Mouse (Mus musculus) B cell, adult 2 months (primary cell): ENCODE results near the gene Hist2h2aa2.
"Not testable (repeated sequence)": the region's sequence is repeated elsewhere in the genome, so short reads cannot be mapped to it uniquely, and the experiment has no call there.

Source experiments
- DNase-seq, 2 experiments: peaks; one replicate each; pipeline ENCODE4 v3.0.0; 2022

The Hist2h2aa2 gene

DNA sequence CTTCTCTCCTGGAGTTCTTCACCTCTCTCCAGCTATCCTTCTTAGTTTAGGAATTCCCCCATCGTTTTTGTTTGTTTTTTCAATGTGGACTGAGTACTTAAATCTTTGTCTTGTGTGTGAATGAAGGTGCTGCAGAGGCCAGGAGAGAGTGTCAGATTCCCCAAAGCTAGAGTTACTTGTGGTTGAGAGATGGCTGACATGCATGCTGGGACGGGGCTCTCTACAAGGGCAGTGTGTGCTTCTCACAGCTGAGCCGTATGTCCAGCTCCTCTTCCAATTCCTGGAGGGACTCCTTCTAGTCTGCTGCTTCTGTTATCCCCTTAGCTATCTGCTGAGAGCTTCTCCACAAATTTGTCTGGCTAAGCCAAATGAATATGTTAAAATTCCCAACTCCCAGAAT, 4.2 kb downstream of the Hist2h2aa2 start:
- no peak for DNase-seq

DNA sequence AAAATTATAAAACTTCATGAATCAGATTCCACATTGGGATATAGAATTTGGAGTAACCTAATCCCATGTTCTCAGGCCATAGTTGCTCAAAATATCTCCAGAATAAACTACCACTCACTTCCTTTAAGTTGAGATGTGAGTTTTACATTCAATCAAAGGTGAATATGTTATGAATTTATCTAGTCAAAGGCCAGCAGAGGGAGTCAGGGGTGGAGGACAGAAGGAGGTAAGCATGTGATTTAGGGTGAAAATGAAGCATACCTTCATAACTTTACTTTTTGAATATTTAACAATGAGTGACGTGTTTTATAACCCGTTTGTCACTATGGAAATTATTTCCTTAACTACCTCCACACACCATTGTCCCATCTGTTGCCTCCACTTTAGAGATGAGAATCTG, 5.2 kb downstream of the Hist2h2aa2 start:
- peak in 1 of 2 experiments; percentile 23 for DNase-seq

DNA sequence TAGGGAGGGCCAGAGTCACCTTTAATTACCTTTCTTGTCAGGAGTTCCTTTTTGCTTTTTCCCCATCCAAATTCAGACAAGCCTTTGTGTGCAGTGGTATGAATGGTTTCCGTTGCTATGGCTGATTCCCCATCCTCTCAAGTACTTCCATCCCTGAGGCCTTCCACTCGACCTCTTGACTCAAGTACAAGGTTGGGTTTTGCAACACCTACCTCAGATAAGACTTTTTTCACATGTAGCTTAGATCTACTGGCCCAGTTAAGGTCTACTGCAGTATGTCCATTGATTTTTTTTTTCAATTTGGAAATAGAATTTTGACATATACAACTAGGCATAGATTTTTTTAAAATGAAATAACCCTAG, 8.3 kb downstream of the Hist2h2aa2 start:
- no peak for DNase-seq

DNA sequence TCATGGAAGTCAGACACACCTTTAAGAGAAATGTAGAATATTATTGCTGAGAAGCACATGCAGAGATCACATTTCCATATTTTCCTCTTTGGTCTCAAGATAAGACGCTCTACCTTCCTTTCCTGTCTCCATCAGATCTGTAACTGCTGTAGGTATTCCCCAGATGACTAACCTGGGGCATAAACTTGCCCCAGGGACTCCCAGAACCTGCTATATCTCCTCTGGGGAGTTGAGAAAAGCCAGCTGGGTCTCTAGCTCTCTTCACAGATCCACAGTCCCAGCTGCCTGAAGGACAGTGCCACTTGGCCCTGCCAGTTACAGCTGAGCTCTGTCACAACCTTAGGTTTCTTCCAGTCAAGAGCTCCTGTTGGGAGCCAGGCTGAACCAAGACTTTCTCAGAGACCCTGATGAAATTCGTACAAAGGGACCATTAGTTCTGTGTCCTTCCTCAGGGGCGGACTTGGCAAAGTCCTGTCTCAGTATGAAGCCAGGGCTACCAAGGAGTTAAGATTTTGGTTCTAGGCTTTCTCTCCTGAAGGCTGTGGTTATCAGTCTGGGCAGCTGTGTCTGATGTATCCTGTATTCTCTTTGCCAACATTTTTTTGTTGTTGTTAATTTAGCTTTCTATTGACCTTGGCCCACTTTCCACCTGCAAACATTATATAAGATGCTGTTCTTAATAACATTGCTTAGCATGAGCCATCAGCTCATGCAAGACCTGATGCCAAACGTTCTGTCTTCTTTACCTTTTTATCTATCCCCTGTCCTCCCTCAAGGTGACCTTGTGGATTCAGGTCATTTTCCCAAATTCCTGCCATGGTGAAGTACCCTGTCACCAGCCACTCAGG, 8.9 kb downstream of the Hist2h2aa2 start:
- no peak for DNase-seq

DNA sequence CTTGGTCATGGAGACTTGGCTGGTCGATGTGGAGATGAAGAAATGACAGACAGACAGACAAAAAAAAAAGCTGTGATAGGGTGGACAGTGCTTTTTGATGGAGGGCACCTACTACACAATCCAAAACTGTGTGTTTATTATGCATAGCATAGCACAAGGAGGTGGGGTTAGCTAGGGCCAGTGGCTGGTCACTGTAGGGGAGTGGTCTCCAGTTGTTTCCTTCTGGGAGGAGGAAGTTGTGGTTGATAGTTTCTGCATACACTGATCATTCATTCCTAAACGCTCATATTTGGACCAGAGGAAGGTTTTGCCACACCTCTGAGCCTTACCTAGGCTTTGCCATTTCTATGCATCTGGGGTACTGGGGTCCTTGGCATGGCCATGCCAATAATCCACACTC, 9.7 kb downstream of the Hist2h2aa2 start:
- DNase-seq = no peak

DNA sequence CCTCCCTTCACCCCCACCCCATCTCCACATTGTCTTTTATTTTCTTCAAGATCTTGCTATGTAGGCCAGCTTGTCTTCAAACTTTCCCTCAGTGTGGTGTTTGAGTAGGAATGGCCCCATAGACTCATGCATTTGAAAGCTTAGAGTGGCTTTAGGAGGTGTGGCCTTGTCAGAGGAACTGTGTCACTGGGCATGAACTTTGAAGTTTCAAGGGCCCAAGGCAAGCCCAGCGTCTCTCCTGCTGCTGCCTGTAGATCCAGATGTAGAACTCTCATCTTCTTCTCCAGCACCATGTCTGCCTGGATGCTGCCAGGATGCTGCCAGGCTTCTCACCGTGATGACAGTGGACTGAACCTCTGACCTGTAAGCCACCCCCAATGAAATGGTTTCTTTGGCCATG, 11.2 kb downstream of the Hist2h2aa2 start:
- no peak for DNase-seq

DNA sequence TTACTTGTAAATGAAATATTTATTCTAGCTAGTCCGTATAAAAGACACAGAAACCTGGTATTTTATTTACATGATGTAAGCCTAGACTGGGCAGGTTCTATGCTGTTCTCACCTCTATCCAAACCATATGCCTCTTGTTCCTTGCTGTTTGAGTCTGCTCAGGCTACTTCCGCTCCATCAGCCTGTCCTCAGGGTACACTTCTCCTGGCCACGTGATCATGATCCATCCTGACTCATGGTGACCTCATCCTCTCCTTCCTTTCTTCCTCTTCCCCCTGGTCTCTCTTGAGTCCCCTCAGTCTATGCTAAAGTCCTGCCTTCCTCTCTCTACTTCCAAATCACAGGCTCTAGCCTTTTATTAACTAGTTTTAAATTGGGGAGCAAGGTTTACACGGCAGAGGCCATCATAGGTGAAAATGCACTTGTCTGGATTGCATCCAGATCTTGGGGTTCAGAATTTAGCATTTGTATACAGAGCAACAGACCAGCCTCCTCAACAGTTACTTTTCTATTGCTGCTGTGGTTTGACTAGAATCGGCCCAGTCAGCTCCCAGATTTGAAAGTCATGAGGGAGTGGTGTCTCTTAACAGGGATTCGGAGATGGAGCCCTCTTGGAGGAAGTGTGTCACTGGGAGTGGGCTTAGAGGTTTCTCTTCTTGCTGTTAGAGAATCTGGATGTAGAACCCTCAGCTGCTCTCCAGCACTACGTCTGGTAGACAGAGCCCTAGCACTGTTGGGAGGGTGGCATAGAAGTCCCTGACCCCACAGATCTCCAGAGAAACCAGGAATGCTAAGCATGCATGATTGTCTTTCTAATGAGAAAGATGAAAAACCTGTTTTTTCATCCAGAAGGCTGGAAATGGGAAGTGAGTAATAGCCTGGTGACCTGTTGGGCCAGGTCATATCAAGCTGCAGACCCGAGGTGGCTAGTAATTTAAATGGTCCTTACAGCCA, 13.1 kb downstream of the Hist2h2aa2 start:
- DNase-seq = no peak

DNA sequence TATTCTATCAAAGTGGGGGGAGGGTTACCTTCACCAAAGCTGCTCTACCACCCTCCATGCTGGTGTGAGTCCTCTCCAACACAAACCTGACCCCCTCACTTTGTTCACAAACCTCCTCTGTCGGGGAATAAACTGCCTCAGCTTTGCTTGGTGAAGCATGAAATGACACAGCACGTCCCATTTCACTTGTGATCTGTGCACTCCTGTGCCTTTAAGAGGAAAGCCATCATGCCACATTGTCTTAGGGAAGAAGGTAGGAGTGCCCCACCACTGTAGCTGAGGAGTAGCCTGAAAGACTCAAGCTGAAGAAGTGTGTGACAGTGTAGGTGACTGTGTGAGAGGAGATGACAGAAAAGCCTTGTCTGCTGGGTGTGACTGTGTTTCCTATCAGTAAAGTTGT, 14.7 kb downstream of the Hist2h2aa2 start:
- DNase-seq = no peak

DNA sequence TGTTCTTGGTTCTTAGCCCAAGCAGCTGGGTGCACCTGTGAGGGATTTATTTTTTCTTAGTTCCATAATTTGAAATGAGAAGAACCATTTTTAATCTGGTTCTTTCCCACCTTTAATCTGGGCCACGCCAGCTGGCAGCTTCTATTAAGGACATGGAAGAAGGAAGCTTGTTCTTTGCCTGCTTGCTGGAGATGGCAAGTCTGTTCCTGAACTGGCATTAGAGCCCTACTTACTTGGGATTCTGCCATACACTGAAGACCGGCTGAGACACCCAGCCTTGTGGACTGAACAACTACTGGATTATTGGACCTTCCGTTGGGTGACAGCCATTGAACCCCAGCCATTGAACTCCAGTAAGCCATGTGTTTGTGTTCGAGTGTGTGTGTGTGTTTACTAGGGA, 17.3 kb downstream of the Hist2h2aa2 start:
- no peak for DNase-seq

DNA sequence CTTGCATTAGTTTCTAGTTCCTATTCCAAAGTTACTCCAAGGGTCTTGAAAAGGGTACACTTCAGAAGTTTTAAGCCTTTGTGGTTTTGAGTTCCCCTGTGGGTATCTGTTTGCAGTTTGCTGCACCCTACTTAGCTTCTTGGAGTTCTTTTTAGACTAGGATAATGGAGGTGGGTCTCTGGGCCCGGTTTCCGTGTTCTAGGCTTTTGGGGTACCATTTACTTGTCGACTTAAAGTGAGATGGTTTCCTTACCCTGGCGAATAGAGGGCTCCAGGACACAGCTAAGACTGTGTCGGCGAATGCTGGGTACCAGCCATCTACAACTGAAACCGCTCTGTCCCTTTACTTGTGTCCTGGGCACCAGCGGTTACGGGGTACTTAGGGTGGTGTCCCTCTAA, 18.4 kb downstream of the Hist2h2aa2 start:
- DNase-seq = no peak

DNA sequence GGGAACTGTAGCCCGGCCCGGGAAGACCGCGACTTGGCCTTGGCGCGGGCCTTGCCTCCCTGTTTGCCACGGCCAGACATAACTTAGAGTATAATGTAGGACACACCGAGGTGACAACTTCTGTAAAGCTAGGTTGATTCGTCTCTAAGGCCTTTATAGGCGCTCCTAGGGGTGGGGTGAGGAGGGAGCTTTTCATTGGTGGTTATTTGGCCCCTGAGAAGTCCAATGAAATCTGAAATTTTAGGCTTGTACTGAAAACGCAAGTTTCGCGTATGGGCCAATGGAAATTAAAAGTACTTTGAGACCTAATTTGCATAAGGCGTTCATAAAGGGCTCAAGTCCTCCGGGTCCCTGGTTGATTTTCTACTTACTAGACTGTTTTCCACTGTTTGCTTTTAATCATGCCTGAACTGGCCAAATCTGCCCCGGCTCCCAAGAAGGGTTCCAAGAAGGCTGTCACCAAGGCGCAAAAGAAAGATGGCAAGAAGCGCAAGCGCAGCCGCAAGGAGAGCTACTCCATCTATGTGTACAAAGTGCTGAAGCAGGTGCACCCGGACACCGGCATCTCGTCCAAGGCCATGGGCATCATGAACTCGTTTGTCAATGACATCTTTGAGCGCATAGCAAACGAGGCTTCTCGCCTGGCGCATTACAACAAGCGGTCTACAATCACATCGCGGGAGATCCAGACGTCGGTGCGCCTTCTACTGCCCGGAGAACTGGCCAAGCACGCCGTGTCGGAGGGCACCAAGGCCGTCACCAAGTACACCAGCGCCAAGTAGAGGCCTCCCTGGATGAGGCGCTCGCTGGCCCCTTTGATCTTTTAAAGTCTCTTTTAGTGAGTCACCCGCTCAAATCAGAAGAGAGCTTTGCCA, 19.1 kb downstream of the Hist2h2aa2 start, which contains the start of the genes Hist2h2ac and Hist2h2be:
Gene Hist2h2ac (minus strand): TSS at position 116 of the 875 bp plus-strand sequence.
Gene Hist2h2be (plus strand): TSS at position 355 of the 875 bp plus-strand sequence.
- DNase-seq = peak; percentile 86 to 89

DNA sequence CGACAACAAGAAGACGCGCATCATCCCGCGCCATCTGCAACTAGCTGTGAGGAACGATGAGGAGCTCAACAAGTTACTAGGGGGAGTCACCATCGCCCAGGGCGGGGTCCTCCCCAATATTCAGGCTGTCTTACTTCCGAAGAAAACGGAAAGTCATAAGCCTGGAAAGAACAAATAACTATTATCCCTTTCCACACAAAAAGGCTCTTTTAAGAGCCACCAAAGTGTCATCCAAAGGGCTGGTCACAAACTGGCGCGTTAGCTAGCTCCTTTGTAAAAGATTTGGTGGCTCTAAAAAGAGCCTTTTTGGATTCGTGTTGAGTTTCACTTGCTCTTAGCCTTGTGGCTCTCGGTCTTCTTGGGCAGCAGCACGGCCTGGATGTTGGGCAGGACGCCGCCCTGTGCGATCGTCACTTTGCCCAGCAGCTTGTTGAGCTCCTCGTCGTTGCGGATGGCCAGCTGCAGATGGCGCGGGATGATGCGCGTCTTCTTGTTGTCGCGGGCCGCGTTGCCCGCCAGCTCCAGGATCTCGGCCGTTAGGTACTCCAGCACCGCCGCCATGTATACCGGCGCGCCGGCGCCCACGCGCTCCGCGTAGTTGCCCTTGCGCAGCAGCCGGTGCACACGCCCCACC, 19.8 kb downstream of the Hist2h2aa2 start:
- not testable (repeated sequence) for DNase-seq

DNA sequence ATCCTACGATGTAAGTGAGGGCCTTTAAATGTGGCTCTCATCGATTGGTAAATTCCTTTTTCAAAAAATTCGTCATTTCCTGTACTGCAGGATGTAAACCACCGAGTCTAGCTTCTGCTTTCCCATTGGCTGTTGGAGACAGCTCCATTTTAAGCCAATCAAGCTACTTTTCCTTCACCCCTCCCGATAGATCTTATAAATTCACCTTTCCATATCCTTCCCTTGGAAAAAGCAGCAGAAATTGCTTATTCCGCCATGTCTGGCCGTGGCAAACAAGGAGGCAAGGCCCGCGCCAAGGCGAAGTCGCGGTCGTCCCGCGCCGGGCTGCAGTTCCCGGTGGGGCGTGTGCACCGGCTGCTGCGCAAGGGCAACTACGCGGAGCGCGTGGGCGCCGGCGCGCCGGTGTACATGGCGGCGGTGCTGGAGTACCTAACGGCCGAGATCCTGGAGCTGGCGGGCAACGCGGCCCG, 20.4 kb downstream of the Hist2h2aa2 start, which contains the start of the genes Bola1 and Hist2h2ab:
Gene Bola1 (minus strand): TSS at position 49 of the 470 bp plus-strand sequence.
Gene Hist2h2ab (plus strand): TSS at position 205 of the 470 bp plus-strand sequence.
- peak; percentile 75 to 82 for DNase-seq

DNA sequence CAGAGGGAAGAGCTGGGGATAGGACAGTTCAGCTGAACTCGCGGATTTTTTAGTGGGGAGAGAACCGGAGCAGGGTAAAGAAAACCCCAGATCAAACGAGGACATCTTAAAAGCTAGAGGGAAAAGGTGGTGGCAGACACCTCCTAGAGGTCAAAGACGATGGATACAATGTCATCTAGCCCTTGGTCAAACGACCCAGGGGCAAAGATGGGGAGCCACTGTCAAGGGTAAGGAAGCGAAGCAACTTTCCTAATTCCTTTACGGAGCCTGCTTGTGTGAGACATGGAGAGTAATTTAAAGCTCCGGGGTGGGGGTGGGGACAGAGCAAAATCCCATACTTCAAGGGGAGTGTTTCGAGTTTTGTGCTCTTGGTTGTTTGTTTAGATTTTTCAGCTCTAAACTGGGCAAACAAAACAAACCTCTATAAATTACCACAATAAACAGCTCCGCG, 20.9 kb downstream of the Hist2h2aa2 start:
- DNase-seq = peak; percentile 64

DNA sequence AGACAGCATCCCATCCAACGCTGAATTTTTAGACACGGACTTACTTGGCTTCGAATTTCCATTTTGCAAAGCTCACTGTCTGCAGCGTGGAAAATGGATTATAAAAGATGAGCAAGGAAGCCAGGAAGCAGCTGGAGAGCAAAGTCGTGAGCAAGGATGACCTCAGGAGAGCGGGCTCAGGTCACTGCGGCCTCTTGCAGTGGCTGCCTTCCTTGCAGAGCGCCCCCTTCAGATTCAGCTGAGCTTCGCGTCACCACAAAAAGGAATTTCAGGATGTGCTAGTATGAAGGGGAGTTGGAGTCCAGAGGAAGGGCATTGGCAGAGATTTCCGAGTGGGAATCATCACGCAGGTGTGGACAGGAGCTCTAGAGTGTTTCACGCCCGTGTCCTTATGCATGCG, 30.8 kb downstream of the Hist2h2aa2 start:
- DNase-seq = no peak

DNA sequence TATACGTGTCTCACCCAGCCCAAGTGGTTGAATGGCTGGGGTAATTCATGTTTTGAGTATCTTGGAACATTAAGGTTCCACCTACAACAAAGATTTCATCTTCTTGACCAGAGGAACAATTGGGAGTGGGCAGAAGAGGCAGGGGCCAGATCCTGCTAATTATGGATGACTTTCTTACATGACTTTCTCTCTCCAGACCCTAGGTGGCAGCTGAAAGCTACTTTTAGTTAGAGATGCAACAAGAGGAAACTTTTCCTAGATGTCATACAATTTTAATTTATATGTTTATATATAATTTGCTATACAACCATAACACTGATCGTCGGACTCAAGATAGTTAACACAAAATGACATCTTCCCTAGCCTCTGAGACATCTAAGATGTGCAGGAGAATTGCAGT, 32.3 kb downstream of the Hist2h2aa2 start:
- DNase-seq = no peak

DNA sequence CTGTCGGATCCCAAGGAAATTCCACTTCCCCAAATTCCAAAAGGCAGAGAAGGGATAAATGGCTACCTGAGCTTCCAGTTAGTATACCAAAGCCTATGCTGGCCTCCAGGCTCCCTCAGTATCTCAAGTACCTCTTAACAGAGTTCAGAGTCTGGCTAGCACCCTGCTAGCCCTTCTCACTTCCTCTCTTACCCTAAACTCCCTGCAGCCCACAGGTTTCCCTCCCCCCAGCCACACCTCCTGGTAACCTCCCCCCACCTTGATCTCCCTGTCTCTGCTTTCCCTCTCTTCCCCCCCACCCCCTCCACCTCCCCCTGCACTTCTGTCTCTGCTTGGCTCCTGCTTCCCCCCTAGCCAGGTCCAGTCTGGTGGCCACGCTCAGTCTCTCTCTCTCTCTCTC, 40.3 kb downstream of the Hist2h2aa2 start:
- DNase-seq = peak in 1 of 2 experiments; percentile 41

DNA sequence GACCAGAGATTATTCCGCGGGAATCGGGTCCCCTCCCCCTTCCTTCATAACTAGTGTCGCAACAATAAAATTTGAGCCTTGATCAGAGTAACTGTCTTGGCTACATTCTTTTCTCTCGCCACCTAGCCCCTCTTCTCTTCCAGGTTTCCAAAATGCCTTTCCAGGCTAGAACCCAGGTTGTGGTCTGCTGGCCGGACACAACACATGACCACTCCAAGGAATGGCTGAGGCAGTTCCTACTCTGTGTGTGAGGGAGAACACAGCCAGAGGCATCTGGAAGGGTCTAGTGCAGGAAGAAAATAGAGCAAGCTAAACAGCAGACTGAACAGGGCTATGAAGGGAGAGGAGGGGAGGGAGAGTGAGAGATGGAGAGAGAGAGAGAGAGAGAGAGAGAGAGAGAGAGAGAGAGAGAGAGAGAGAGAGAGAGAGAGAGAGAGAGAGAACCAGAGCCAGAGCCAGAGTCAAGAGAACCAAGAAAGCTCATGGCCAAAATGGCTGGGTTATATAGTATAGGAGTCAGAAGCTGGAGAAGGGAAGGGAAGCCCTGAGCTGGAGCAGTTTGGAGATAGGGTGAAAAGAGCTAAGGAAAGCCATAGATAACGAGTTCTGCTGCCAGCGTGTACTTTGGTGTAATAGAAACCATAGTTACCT, 41.4 kb downstream of the Hist2h2aa2 start:
- not testable (repeated sequence) for DNase-seq

DNA sequence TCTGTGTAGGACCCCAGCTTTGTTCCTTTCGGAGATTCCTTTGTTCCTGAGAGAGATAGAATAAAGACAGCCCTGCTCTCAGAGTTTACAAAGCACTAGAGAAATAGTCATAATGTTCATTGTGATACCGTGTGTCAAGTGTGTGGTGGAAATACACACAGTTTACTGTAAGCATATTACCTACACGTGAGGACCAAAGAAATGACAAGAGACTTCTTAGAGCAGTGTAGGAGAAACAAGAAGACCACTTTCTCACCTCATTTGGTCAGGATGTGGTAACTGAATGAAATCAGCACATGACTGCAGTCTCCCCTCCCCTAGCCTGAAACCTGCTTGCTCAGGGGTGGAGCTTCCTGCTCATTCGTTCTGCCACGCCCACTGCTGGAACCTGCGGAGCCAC, 41.9 kb downstream of the Hist2h2aa2 start:
- peak; percentile 49 to 59 for DNase-seq

DNA sequence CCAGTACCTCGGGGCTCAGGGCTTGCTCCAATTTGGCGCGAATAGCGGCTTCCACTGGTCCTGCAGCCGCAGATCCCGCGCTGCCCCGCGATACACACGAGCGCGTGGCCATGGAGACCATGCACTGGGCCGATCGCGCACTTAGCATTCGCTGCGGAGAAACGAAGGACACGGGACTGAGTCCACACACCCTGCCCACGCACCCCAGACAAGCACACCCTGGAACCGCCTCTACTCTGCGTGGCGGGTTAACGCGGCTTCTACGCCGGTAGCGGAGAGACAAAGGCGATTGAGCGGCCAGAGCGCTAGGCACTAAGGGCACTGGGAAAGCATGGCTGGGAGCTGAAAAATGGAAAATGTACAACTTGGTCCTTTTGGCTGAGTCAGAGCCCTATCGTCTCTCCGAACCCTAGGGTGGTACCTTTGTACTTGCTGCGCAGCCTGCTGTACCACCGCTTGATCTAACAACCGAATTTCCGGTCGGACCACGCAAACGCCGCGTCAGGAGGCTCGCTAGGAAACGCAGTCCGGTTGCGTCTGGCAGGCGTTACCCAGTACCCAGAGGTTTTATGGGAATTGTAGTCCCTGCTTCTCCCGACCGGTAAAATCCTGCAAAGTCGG, 42.8 kb downstream of the Hist2h2aa2 start:
- DNase-seq = peak; percentile 84
